Mouse (Mus musculus) lung, postnatal 4 days (tissue): ENCODE data around the gene Rab40c.

Source experiments
- DNase-seq, 2 experiments: peaks; one replicate each; pipeline ENCODE4 v3.0.0; 2021

Rab40c gene

GRCm38 (mm10) chr17:25841117-25841880 is 78.2 kb downstream of the Rab40c start, which contains the start of gene Gm20683:
Gene Gm20683 (minus strand): TSS chr17:25841763.
- DNase-seq, result no peak

GRCm38 (mm10) chr17:25840519-25840918 is 79.0 kb downstream of the Rab40c start:
- no peak for DNase-seq

- DNase-seq, result no peak
Measured at GRCm38 (mm10) chr17:25839455-25840235, 79.9 kb downstream of the Rab40c start.

DNA sequence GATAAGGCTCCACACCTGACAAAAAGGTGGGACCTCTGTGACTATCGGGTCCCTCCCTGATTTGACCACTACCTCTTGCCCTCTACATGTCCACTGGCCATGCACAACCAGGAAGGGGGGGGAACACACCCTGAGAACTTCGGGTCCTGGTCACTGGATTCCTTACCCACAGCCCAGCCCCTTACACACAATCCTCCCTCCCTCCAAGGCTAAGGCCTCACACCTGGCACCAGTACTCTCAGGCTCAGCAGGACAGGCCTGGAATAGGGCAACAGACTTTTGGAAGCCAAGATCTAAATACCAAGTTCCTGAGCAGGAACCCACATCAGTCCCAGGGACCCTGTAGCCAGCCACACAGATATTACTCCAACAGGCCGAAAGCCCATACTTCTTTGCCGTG is 80.6 kb downstream of the Rab40c start:
- DNase-seq, result no peak

- DNase-seq, result no peak
Measured at GRCm38 (mm10) chr17:25837533-25837932, 82.0 kb downstream of the Rab40c start.

GRCm38 (mm10) chr17:25837076-25837410 is 82.5 kb downstream of the Rab40c start, which contains the start of gene Rhbdl1:
Gene Rhbdl1 (minus strand): TSS chr17:25837295.
- peak; percentile 66 to 80 for DNase-seq

- DNase-seq, result no peak
Measured at GRCm38 (mm10) chr17:25836397-25837075, 83.0 kb downstream of the Rab40c start.

- no peak for DNase-seq
Measured at GRCm38 (mm10) chr17:25835816-25836215, 83.7 kb downstream of the Rab40c start.

DNA sequence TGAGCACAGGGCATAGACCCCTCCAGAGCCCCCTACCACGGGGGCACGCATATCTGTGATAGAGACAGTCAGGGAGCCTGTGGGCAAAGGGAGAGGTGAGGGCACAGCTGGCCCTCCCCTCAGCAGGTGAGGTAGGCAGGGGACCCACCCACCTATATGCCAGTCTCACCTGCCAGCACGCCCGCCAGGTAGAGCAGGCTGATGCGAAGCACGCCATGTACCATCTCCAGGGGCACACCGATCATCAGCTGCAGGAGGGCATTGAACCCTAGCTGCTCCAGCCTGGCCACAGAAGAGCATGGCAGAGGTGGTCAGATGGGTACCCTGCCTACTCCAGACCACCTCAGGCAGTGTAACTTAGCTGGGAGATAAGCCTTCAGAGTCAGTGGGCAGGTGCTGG is 84.2 kb downstream of the Rab40c start:
- no peak for DNase-seq

- DNase-seq, result no peak
Measured at GRCm38 (mm10) chr17:25834595-25835222, 84.8 kb downstream of the Rab40c start.

DNA sequence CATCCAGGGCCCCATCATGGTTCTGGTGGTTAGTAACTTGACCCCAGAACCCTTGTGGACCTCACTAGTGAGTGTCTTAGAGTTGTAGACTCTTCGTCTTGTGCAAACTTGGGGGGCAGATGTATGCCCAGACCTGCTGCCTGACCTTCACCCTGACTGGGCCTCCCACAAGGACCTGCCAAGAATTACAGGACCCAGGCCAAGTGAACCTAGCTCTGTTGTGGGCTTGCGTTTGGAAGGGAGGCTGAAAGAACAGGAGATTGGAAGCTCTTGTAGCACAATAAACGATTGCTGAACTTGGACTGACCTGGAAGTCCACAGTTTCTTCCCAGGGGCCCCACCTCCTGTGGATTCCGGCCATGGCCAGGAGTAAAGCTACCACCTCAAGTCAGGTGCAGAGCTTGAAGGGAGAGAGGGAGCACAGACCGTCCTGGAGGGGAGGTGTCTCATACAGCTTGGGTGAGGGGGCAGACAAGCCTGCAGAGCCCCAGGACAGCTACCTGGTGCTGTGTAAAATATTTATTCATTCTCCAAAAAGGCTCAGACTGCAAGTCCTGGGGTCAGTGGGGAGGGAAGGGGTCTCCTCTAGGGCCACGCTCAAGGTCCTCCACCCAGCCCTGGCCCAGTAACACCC is 85.4 kb downstream of the Rab40c start:
- no peak for DNase-seq

- peak; percentile 93 to 96 for DNase-seq
Measured at GRCm38 (mm10) chr17:25833291-25833663, 86.2 kb downstream of the Rab40c start, which contains the start of gene Stub1. Gene Stub1 (minus strand): TSS chr17:25833404.

DNA sequence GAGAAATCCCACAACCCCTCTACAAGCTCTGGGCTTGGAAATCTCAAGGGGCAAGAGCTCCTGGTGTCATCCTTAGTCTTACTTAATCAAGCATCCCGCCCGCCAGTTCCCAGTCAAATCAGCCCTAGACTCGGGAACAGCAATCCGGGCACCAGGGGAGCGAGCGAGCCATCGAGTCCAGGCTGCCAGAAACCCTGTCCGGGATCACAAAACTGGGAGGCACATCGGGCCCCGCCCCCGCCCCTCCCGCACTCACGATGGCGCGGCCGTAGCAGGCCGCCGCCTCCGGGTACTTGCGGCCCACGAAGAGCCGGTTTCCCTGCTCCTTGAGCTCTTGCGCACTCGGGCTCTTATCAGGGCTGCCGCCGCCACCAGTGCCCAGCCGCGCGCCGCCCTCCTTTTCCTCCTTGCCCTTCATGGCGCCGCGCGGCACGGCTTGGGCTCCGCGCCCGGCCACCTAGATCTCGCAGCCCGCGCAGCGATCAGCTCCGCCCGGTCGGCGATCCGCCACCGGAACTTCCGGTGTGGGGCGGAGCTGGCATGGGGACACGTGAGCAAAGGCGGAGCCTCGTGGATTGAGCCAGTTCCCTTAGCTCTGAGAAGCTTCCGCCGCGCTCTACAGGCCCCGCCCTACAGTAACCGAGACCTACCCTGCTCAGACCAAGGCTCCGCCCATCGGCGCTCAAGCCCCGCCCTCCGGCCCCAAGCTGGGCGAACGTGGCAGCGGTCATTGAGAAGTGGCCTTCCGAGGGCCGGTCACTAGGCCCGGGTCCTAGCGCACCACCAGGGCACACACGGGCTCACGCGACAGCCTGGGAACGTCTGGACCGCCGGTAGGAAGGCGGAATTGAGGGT is 86.9 kb downstream of the Rab40c start:
- DNase-seq, result peak; percentile 100
